Mouse (Mus musculus) naive thymus-derived CD4-positive, alpha-beta T cell, adult 2 months (primary cell): ENCODE measurements around the gene Zc3h4.

Source experiments
- DNase-seq: peaks from one replicate; pipeline ENCODE4 v3.0.0-alpha.2; 2011; ENCODE audit warnings: low read depth

The Zc3h4 gene

DNA sequence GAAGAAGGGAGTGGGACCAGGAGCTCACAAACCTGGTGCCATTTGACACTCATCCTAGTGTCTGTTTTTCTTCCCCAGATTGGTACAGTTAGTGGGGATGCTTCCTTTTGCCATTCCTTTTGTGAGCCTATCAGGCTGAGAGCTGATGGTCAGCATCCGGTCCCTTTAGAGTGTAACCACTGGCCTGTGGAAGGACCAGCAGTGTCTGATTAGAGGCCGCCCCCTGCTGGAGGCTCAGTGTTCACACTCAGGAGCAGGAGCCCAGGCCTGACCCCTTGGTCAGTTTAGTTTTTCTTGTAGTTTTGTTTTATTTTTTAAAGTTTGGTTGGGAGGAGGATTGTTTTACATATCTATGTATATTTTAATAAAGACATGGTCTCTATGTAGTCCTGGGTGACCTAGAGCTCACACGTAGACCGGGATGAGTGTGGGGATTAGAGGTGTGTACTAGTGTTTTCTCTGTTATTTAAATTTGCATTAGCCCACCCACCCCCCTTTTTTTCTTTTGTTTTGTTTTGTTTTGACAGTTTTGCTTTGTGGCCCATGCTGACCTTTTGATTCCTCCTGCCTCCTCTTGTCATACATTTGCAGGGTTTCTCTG lies 25.5 kb downstream of the Zc3h4 start:
- DNase-seq: peak; percentile 75

GRCm38 (mm10) chr7:16433352-16433971 lies 32.8 kb downstream of the Zc3h4 start:
- DNase-seq: no peak

GRCm38 (mm10) chr7:16435088-16435487 lies 34.4 kb downstream of the Zc3h4 start:
- DNase-seq: no peak

- DNase-seq: peak; percentile 65
Measured at GRCm38 (mm10) chr7:16441241-16441640, 40.5 kb downstream of the Zc3h4 start.

- DNase-seq: no peak
Measured at GRCm38 (mm10) chr7:16451656-16452055, 50.9 kb downstream of the Zc3h4 start.

GRCm38 (mm10) chr7:16452587-16453073 lies 51.9 kb downstream of the Zc3h4 start, which contains the start of gene Tmem160:
TSS of gene Tmem160 (plus strand) at chr7:16452779.
- peak; percentile 95 for DNase-seq

DNA sequence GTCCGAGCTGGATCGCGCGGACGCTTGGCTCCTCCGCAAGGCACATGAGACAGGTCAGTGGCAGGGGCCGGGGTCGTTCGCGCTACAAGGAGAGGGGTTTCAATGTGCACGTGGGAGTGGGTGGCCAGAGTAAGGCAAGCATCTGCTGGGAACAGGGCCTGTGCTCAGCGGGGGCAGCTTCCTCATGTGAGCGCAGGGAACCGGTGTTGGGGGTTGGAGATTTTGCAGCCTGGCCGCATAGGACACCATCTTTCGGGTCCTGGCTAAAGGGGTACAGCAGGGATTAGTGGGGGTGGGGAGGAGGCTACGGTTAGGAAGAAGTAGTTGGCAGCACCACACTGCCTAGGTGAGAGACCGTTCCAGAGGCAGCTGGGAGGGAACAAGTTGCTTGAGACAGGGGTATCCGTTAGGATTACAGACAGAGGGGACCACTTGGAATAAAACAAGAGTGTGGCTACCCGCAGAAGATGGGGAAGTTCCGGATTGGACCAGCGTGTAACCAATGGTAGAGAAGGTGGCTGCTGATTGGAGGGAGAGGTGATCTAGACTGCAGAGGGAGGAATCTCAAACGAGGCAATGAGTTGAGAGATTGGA lies 52.5 kb downstream of the Zc3h4 start:
- DNase-seq: peak; percentile 61

- DNase-seq: no peak
Measured at GRCm38 (mm10) chr7:16455016-16455415, 54.3 kb downstream of the Zc3h4 start.

DNA sequence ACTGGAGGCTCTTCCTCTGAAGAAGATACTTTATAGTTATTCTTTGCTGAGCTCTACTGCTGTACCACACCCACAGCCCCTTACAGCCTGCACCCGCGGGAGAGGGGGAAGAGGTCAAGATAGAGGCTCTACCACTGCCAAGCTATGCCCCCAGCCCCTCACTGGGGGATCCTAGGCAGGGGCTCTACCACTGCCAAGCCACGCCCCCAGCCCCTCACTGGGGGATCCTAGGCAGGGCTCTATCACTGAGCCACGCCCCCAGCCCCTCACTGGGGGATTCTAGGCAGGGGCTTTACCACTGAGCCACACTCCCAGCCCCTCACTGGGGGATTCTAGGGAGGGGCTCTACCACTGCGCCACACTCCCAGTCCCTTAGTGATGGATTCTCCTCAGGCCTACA lies 55.6 kb downstream of the Zc3h4 start:
- DNase-seq: no peak

DNA sequence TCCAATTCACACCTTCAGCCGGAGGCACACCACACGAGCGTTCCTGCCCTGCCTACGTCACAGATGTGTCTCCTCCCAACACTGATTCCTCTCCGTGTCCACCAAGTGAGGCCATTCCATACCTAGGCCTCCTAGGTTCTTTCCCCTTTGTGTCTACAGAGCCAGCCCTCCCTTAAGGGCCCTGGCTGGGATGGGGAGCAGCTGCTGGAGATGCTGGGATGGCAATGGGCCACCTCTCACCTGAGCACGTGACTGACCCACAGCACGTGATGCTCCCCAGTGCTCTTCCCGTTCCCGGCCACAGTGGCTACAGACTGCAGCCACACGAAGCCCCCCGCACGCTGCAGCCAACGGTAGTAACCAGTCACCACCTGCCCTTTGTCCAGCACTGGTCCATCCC lies 59.9 kb downstream of the Zc3h4 start:
- DNase-seq: no peak

GRCm38 (mm10) chr7:16461151-16461550 lies 60.4 kb downstream of the Zc3h4 start:
- no peak for DNase-seq

GRCm38 (mm10) chr7:16461705-16462104 lies 61.0 kb downstream of the Zc3h4 start:
- no peak for DNase-seq

DNA sequence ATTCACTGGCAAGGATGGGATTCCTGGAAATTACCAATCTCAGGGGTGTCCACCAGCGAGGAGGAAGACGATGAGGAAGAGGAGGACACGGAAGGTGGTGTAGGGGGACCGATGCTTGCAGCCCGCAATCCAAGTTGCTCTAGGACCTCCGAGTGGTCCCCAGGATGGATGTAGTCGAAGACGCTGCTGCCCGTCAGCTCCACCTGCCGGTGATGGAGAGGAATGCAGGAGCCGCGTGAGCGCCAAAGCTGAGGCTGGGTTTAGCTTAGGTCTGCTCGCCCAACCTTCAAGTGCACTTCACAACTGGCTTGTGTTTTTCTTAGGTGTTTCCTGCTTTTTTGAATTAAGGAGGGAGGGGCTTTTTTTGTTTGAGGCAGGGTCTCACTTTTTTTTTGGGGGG lies 62.5 kb downstream of the Zc3h4 start:
- DNase-seq: peak; percentile 88

- peak; percentile 84 for DNase-seq
Measured at GRCm38 (mm10) chr7:16465160-16465559, 64.5 kb downstream of the Zc3h4 start.

GRCm38 (mm10) chr7:16465568-16465967 lies 64.9 kb downstream of the Zc3h4 start:
- no peak for DNase-seq

- DNase-seq: peak; percentile 71
Measured at GRCm38 (mm10) chr7:16466565-16466964, 65.9 kb downstream of the Zc3h4 start.

GRCm38 (mm10) chr7:16468115-16468514 lies 67.4 kb downstream of the Zc3h4 start:
- DNase-seq: no peak

DNA sequence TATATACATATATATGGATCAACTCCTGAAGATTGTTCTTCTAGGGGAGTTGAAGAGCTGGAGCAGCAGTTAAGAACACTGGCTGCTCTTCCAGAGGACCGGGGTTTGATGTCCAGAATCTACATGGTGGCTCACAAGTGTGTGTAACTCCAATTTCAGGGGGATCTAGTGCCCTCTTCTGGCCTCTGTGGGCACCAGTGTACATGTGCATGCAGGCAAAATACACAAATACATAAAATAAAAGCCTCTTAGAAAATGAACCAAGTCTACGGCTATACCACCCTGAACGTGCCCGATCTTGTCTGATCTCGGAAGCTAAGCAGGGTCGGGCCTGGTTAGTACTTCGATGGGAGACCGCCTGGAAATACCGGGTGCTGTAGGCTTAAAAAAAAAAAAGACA lies 70.8 kb downstream of the Zc3h4 start:
- DNase-seq: peak; percentile 41

DNA sequence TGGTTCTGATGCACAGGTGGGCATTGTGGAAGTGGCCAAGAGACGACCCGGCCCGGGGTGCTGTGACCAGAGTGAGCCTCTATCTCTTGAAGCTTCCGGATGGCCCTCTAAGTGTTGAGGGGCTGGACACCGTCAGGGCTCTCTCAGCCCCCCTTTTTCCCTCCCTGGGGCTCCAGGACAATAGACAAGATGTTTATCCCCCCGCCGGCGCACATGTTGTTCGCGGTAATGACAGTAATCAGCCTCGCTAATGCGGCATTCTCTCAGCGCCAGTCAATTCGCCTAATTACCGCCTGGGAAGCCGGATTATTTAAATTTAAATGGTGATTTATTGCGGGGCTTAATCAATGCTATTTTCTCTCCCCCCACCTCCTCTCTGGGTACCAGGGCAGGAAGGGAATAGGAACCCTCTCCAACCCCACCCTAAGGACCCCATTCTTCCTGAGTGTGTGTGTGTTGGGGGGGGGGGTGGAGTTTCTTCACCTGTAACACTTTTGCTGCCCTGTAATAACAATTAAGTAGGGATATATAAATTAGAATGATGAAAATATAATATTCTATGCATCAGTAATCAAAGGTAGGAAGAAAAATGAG lies 71.5 kb downstream of the Zc3h4 start:
- DNase-seq: no peak

GRCm38 (mm10) chr7:16473847-16474246 lies 73.1 kb downstream of the Zc3h4 start:
- no peak for DNase-seq

DNA sequence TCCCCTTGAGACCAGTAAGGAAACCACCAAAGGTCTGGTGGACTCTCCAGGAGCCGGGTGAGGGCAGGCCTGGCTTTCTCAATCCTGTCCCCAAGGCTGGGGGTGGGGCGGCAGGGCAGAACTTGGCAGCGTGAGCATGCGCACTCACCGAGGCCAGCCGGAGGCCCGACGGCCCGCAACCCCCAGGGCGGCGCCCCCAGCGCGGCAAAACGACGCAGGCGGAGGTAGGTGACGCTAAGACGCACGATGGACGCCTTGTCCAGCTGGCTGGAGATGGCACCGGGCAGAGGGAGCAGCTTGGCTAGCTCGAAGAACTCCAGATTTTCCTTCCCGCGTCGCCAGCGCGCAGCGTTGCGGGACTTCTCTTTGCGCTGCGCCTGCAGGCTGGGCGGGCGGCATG lies 73.7 kb downstream of the Zc3h4 start:
- no peak for DNase-seq

- DNase-seq: no peak
Measured at GRCm38 (mm10) chr7:16475321-16475720, 74.6 kb downstream of the Zc3h4 start.
